Mouse (Mus musculus): ENCODE measurements around the gene Rgl1. TPM values are rescaled to one million over a fixed set of nuclear protein-coding genes. Genes with fewer than 3 reads are reported as not detected.

Gene Rgl1
- polyA plus RNA-seq, 1 experiment from 2014 or later: 9.8 TPM

- no peak for DNase-seq (ENCODE audit: low spot score)
These were observed 215.2 kb downstream of the Rgl1 start for GRCm38 (mm10) chr1:152550973-152551372.

- no peak for DNase-seq (ENCODE audit: low spot score)
These were observed 215.6 kb downstream of the Rgl1 start for GRCm38 (mm10) chr1:152550544-152550943.

GRCm38 (mm10) chr1:152549061-152549738 lies 217.0 kb downstream of the Rgl1 start:
- DNase-seq (ENCODE audit: low spot score): no peak

GRCm38 (mm10) chr1:152543449-152544159 lies 222.5 kb downstream of the Rgl1 start:
- DNase-seq (ENCODE audit: low spot score): no peak

- no peak for DNase-seq (ENCODE audit: low spot score)
These were observed 223.3 kb downstream of the Rgl1 start for GRCm38 (mm10) chr1:152542747-152543378.

GRCm38 (mm10) chr1:152540304-152540887 lies 225.8 kb downstream of the Rgl1 start:
- DNase-seq (ENCODE audit: low spot score): no peak

GRCm38 (mm10) chr1:152538817-152539216 lies 227.3 kb downstream of the Rgl1 start:
- no peak for DNase-seq (ENCODE audit: low spot score)

GRCm38 (mm10) chr1:152537186-152537585 lies 229.0 kb downstream of the Rgl1 start:
- no peak for DNase-seq (ENCODE audit: low spot score)

- DNase-seq (ENCODE audit: low spot score): no peak
These were observed 229.6 kb downstream of the Rgl1 start for GRCm38 (mm10) chr1:152536416-152537018.

- no peak for DNase-seq (ENCODE audit: low spot score)
These were observed 231.6 kb downstream of the Rgl1 start for GRCm38 (mm10) chr1:152534531-152534930.

GRCm38 (mm10) chr1:152531498-152531897 lies 234.7 kb downstream of the Rgl1 start:
- no peak for DNase-seq (ENCODE audit: low spot score)

GRCm38 (mm10) chr1:152528778-152529177 lies 237.4 kb downstream of the Rgl1 start:
- no peak for DNase-seq (ENCODE audit: low spot score)

GRCm38 (mm10) chr1:152528214-152528613 lies 237.9 kb downstream of the Rgl1 start:
- no peak for DNase-seq (ENCODE audit: low spot score)

GRCm38 (mm10) chr1:152526154-152526553 lies 240.0 kb downstream of the Rgl1 start:
- DNase-seq (ENCODE audit: low spot score): no peak

- peak; percentile 76 for DNase-seq (ENCODE audit: low spot score)
These were observed 241.0 kb downstream of the Rgl1 start for GRCm38 (mm10) chr1:152524987-152525648.

GRCm38 (mm10) chr1:152524098-152524892 lies 241.9 kb downstream of the Rgl1 start:
- DNase-seq (ENCODE audit: low spot score): no peak

- DNase-seq (ENCODE audit: low spot score): no peak
These were observed 242.9 kb downstream of the Rgl1 start for GRCm38 (mm10) chr1:152523292-152523691.

- DNase-seq (ENCODE audit: low spot score): no peak
These were observed 243.9 kb downstream of the Rgl1 start for GRCm38 (mm10) chr1:152522226-152522625.

- DNase-seq (ENCODE audit: low spot score): peak; percentile 64
These were observed 245.2 kb downstream of the Rgl1 start for GRCm38 (mm10) chr1:152520798-152521575.

Data from thymus, postnatal 0 days (tissue).